15 mouse cellular contexts compared by ENCODE assay signal in genomic region chr14:77718814-77719213, GRCm38 (mm10).
DNase-seq lines count a peak whose midpoint lies in the region; ATAC-seq and TF ChIP-seq lines count a peak whose summit lies in the region.
"Had no signal": no experiment of that assay in that cellular context is flagged by ENCODE, and none has a peak within 500 bp of the region (broad histone marks: within the 10 kb centered on the region; RNA-seq: fewer than 3 reads in every experiment).

No protein-coding gene starts in this region.

- H3K4me3 ChIP-seq in lung, embryonic 14.5 days (ENCODE audit: low read depth, low read length): no peak overlapping the region
- no peak overlapping the region for H3K4me3 ChIP-seq in heart, embryonic 10.5 days
- no peak overlapping the region for H3K4me3 ChIP-seq in kidney, embryonic 15.5 days (replicated peaks)
- no peak overlapping the region for H3K4me3 ChIP-seq in midbrain, embryonic 15.5 days
- H3K4me3 ChIP-seq: layer of hippocampus, adult 2 months; liver, embryonic 12.5 days; midbrain, embryonic 12.5 days had no signal

- H3K9ac ChIP-seq in lung, embryonic 14.5 days: no peak overlapping the region
- no peak overlapping the region for H3K9ac ChIP-seq in kidney, embryonic 15.5 days
- no peak overlapping the region for H3K9ac ChIP-seq in midbrain, embryonic 15.5 days
- H3K9ac ChIP-seq: liver, embryonic 12.5 days; midbrain, embryonic 12.5 days had no signal

- no peaks in the 10 kb centered on the region for H3K4me1 ChIP-seq in lung, embryonic 14.5 days (ENCODE audit: insufficient read depth)
- H3K4me1 ChIP-seq in heart, embryonic 10.5 days: peaks cover 23% of the 10 kb centered on the region
- 0 out of 2 replicates have a peak, but pooled peaks cover 4% of the 10 kb centered on the region for H3K4me1 ChIP-seq in kidney, embryonic 15.5 days
- no peaks in the 10 kb centered on the region for H3K4me1 ChIP-seq in midbrain, embryonic 15.5 days
- H3K4me1 ChIP-seq: liver, embryonic 12.5 days had no signal

- H3K9me3 ChIP-seq in lung, embryonic 14.5 days (ENCODE audit: low read depth, low read length): no peaks in the 10 kb centered on the region
- H3K9me3 ChIP-seq in heart, embryonic 10.5 days: no peaks in the 10 kb centered on the region
- H3K9me3 ChIP-seq in kidney, embryonic 15.5 days (replicated peaks): no peaks in the 10 kb centered on the region
- H3K9me3 ChIP-seq in midbrain, embryonic 15.5 days: no peaks in the 10 kb centered on the region
- H3K9me3 ChIP-seq: liver, embryonic 12.5 days; midbrain, embryonic 12.5 days had no signal

- ATAC-seq in lung, embryonic 14.5 days (ENCODE audit: insufficient read depth): no peak
- ATAC-seq in kidney, embryonic 15.5 days (replicated peaks; ENCODE audit: low FRiP score): no peak
- no peak for ATAC-seq in midbrain, embryonic 15.5 days (replicated peaks)
- ATAC-seq: hindbrain, embryonic 16.5 days; liver, embryonic 12.5 days had no signal

- no peak for TF ChIP-seq CTCF in lung, embryonic 14.5 days (IDR thresholded peaks at IDR 0.05; ENCODE audit: low read depth)

- no peaks in the 10 kb centered on the region for H3K27me3 ChIP-seq in lung, embryonic 14.5 days (ENCODE audit: insufficient read depth, low read length)
- no peaks in the 10 kb centered on the region for H3K27me3 ChIP-seq in heart, embryonic 10.5 days (ENCODE audit: insufficient read depth, poor library complexity, severe bottlenecking)
- no peaks in the 10 kb centered on the region for H3K27me3 ChIP-seq in kidney, embryonic 15.5 days
- no peaks in the 10 kb centered on the region for H3K27me3 ChIP-seq in midbrain, embryonic 15.5 days (replicated peaks)
- H3K27me3 ChIP-seq: liver, embryonic 12.5 days; midbrain, embryonic 12.5 days had no signal

- H3K27ac ChIP-seq in lung, embryonic 14.5 days (ENCODE audit: low read depth): no peak overlapping the region
- H3K27ac ChIP-seq in heart, embryonic 10.5 days: peak overlapping the region; percentile 77
- no peak overlapping the region for H3K27ac ChIP-seq in kidney, embryonic 15.5 days
- no peak overlapping the region for H3K27ac ChIP-seq in midbrain, embryonic 15.5 days
- H3K27ac ChIP-seq: layer of hippocampus, adult 2 months; liver, embryonic 12.5 days; midbrain, embryonic 12.5 days had no signal

- no peaks in the 10 kb centered on the region for H3K36me3 ChIP-seq in lung, embryonic 14.5 days (ENCODE audit: insufficient read depth)
- H3K36me3 ChIP-seq in heart, embryonic 10.5 days: no peaks in the 10 kb centered on the region
- H3K36me3 ChIP-seq in kidney, embryonic 15.5 days: no peaks in the 10 kb centered on the region
- no peaks in the 10 kb centered on the region for H3K36me3 ChIP-seq in midbrain, embryonic 15.5 days (replicated peaks)
- H3K36me3 ChIP-seq: G1E; liver, embryonic 12.5 days had no signal

- WGBS in lung, embryonic 14.5 days: 55% methylated on average over 8 of the region's 8 CpGs
- 40% methylated on average over 8 of the region's 8 CpGs for WGBS in heart, embryonic 10.5 days
- 78% methylated on average over 8 of the region's 8 CpGs for WGBS in kidney, embryonic 15.5 days
- WGBS in midbrain, embryonic 15.5 days: 57% methylated on average over 8 of the region's 8 CpGs

- no peak overlapping the region for H3K4me2 ChIP-seq in lung, embryonic 14.5 days
- H3K4me2 ChIP-seq in kidney, embryonic 15.5 days: no peak overlapping the region
- no peak overlapping the region for H3K4me2 ChIP-seq in midbrain, embryonic 15.5 days
- H3K4me2 ChIP-seq: liver, embryonic 12.5 days; midbrain, embryonic 12.5 days had no signal

- DNase-seq in cerebellum, adult 18-20 months: peak; percentile 26 to 34
- no peak for DNase-seq in cerebellum, adult 11 months
- DNase-seq in lung, embryonic 14.5 days: peak; percentile 11
- no peak for DNase-seq in lung, postnatal 14 days
- no peak for DNase-seq in heart, embryonic 10.5 days (ENCODE audit: low spot score)
- no peak for DNase-seq in embryo, embryonic 11 days
- DNase-seq: lung, postnatal 10 days; retina, postnatal 1 day had no signal

Comparison
In these comparisons a context has a peak if more than half of its experiments do, and no peak if none do; other contexts are left out.
1. DNase-seq: peak in cerebellum, adult 18-20 months (2 of 2) and lung, embryonic 14.5 days (single experiment); none in cerebellum, adult 11 months (single experiment), lung, postnatal 14 days (single experiment), heart, embryonic 10.5 days (single experiment) and embryo, embryonic 11 days (single experiment).